Mouse (Mus musculus) heart, embryonic 13.5 days (tissue): ENCODE results near the gene Rhot2. TPM values are rescaled to one million over a fixed set of nuclear protein-coding genes. Genes with fewer than 3 reads are reported as not detected.
A peak's percentile ranks its signal among the peaks of the same experiment; 100 is the strongest.
"Not testable (repeated sequence)": the region's sequence is repeated elsewhere in the genome, so short reads cannot be mapped to it uniquely, and the experiment has no call there.

Experiments
- ATAC-seq: fragments of 200-750 bp; cut with Nextera tagmentation; 2 replicates; pipeline ENCODE4 v1.8.0; 2017; ENCODE audit warnings: moderate TSS enrichment; ENCODE audit not compliant: insufficient number of reproducible peaks, low FRiP score, low TSS enrichment; ENCODE audit errors: extremely low read depth
- H3K27ac ChIP-seq: fragments of 300-500 bp; sonication (generic); replicated peaks from 2 replicates; pipeline ENCODE4 v1.5.1; 2015; ENCODE audit warnings: moderate library complexity, mild to moderate bottlenecking, inconsistent platforms
- H3K27me3 ChIP-seq: fragments of 300-500 bp; sonication (generic); replicated peaks from 2 replicates; pipeline ENCODE4 v1.6.1; 2015; ENCODE audit warnings: mild to moderate bottlenecking, inconsistent platforms
- H3K36me3 ChIP-seq: fragments of 300-500 bp; sonication (generic); 2 replicates; pipeline ENCODE4 v1.6.1; 2015; ENCODE audit warnings: mild to moderate bottlenecking, inconsistent platforms
- H3K4me1 ChIP-seq: fragments of 300-500 bp; sonication (generic); 2 replicates; pipeline ENCODE4 v1.6.1; 2015; ENCODE audit warnings: inconsistent platforms
- H3K4me2 ChIP-seq: fragments of 300-500 bp; sonication (generic); 2 replicates; pipeline ENCODE4 v1.6.1; 2015; ENCODE audit warnings: inconsistent platforms, mild to moderate bottlenecking, moderate library complexity
- H3K4me3 ChIP-seq: fragments of 300-500 bp; sonication (generic); 2 replicates; pipeline ENCODE4 v1.5.1; 2015; ENCODE audit warnings: moderate library complexity, mild to moderate bottlenecking, inconsistent platforms
- H3K9ac ChIP-seq: fragments of 300-500 bp; sonication (generic); 2 replicates; pipeline ENCODE4 v1.6.1; 2015; ENCODE audit warnings: inconsistent platforms, mild to moderate bottlenecking, moderate library complexity
- H3K9me3 ChIP-seq: fragments of 300-500 bp; sonication (generic); 2 replicates; pipeline ENCODE4 v1.6.1; 2016; ENCODE audit warnings: inconsistent platforms
- WGBS: fragments of 180-500 bp; shearing (Covaris S2); methylation state at CpG from one replicate; pipeline ENCODE4 v1.1.7; 2015; ENCODE audit warnings: mixed read lengths; 5-methylcytosine and 5-hydroxymethylcytosine counted together
- polyA plus RNA-seq: library from polyadenylated mRNA; unstranded; fragments of >200 nt; fragmentation: Nextera tagmentation; extraction: Ambion mirVana; gene quantifications from 2 replicates; pipeline ENCODE4 v1.2.1, GENCODE M21; 2015

Gene Rhot2
- polyA plus RNA-seq, 1 experiment from 2014 or later: 18.3 TPM

DNA sequence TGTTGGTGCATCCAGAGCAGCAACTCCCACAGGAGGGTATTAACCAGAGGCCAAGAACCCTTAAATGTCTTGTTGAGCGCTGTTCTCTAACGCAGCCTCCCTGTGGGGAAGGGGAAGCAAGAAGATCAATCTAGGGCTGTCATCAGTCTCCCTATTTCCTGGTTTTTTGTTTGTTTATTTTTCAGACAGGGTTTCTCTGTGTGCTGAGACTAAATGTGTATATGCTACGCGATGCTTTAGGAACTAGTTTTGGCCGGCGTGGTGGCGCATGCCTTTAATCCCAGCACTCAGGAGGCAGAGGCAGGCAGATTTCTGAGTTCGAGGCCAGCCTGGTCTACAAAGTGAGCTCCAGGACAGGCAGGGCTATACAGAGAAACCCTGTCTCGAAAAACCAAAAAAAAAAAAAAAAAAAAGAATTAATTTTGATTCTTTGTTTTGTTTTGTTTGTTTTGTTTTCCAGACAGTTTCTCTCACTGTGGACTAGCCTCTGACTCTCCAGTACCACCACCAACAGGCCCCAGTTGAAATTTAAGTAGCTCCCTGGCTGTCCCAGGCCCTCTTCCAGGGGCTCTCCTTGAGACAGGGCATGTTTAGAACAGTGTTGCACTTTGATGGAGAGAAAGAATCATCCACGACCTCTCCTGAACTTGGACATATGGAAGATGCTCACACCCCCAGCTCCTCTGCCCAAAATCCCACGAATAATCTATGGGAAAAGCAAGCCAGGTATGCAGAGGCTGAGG is 28.9 kb upstream of the Rhot2 start:
- Histone ChIP-seq H3K4me3 (peak overlapping the region; percentile 64), H3K9ac (peak overlapping the region; percentile 84), H3K27ac (peak overlapping the region; percentile 95), H3K4me2 (peak overlapping the region; percentile 95), H3K36me3 (peaks cover 11% of the 10 kb centered on the region), H3K27me3 (no peaks in the 10 kb centered on the region), H3K9me3 (no peaks in the 10 kb centered on the region), H3K4me1 (peaks cover 31% of the 10 kb centered on the region)
- ATAC-seq: no peak
- 71% methylated on average over 11 of the region's 11 CpGs for WGBS

DNA sequence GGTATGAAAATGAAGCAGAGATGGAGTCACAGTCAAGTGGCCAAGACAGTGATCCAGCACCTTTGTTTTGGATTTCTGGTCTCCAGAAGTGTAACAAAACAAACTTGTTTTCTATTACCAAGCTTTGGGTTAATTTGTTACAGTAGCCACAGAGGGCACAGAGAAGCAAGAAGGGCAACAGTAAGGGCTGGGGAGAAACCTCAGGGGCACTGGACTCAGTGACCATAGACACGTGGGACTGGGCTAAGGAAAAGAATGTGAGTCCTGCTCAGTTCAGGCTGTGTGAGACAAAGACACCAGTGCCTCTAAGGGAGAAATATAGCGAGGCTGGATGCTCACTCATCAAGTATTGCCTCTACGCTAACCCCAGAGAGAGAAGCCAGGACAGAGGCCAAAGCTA is 28.0 kb upstream of the Rhot2 start:
- WGBS: 73% methylated on average over 3 of the region's 3 CpGs

DNA sequence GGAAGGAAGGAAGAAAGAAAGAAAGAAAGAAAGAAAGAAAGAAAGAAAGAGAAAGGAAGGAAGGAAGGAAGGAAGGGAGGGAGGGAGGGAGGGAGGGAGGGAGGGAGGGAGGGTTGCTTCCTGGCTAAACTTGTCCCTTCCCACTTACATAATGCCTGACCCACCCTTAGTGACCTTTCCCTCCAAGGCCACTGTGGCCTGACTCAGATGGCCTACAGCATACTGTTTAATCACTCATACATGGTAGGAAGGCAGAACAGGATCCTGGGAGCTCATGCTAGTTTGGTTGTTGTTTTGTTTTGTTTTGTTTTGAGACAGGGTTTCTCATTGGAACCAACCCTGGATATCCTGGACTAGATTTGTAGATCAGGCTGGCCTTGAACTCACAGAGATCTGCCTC is 26.9 kb upstream of the Rhot2 start:
- H3K27me3 ChIP-seq, ATAC-seq, H3K36me3 ChIP-seq, H3K9me3 ChIP-seq, H3K9ac ChIP-seq, H3K4me2 ChIP-seq, H3K4me3 ChIP-seq, H3K27ac ChIP-seq: not testable (repeated sequence)
- peaks cover 41% of the 10 kb centered on the region for H3K4me1 ChIP-seq

More for the DNA sequence above, 28.0 kb upstream of the Rhot2 start:
- H3K27ac ChIP-seq: no peak overlapping the region
- no peak overlapping the region for H3K4me3 ChIP-seq
- ATAC-seq: no peak
- no peaks in the 10 kb centered on the region for H3K9me3 ChIP-seq
- H3K4me1 ChIP-seq: peaks cover 36% of the 10 kb centered on the region
- no peak overlapping the region for H3K9ac ChIP-seq
- no peak overlapping the region for H3K4me2 ChIP-seq
- H3K27me3 ChIP-seq: no peaks in the 10 kb centered on the region
- peaks cover 2% of the 10 kb centered on the region for H3K36me3 ChIP-seq

DNA sequence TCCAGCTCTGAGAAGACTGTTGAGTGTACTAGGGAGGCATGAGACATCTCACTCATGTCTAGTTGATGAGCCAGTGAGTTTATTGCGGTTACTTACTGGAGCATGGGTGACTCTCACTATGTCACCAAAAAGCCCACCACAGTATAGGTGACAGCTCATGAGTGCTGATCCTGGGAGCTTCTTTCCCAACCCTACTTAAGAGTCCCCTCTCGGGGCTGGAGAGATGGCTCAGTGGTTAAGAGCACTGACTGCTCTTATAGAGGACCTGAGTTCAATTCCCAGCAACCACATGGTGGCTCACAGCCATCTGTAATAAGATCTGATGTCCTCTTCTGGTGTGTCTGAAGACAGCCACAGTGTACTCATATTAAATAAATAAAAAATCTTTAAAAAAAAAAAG is 25.3 kb upstream of the Rhot2 start:
- H3K9me3 ChIP-seq: no peaks in the 10 kb centered on the region
- 76% methylated on average over 2 of the region's 2 CpGs for WGBS
- no peak overlapping the region for H3K4me2 ChIP-seq
- no peak overlapping the region for H3K9ac ChIP-seq
- peaks cover 41% of the 10 kb centered on the region for H3K4me1 ChIP-seq
- no peak overlapping the region for H3K27ac ChIP-seq
- no peaks in the 10 kb centered on the region for H3K27me3 ChIP-seq
- H3K36me3 ChIP-seq: peaks cover 5% of the 10 kb centered on the region
- no peak overlapping the region for H3K4me3 ChIP-seq
- no peak for ATAC-seq

DNA sequence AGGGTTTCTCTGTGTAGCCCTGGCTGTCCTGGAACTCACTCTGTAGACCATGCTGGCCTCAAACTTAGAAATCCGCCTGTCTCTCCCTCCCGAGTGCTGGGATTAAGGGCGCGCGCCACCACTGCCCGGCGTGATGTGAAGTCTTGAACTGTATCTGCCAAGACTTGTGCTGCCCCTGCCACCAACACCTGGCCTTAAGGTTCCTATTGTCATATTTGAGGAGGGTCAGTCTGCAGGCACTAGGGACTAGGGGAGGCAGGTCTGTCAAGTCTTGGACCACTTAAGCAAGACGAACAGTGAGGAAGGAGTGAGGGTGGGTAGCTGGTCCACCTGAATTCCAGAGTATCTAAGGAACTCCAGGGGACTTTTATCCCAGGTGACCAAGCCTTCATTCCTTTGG is 24.8 kb upstream of the Rhot2 start:
- ATAC-seq: no peak
- H3K36me3 ChIP-seq: peaks cover 10% of the 10 kb centered on the region
- no peak overlapping the region for H3K4me2 ChIP-seq
- no peak overlapping the region for H3K9ac ChIP-seq
- H3K4me3 ChIP-seq: no peak overlapping the region
- H3K27ac ChIP-seq: no peak overlapping the region
- 83% methylated on average over 8 of the region's 8 CpGs for WGBS
- no peaks in the 10 kb centered on the region for H3K27me3 ChIP-seq
- peaks cover 39% of the 10 kb centered on the region for H3K4me1 ChIP-seq
- H3K9me3 ChIP-seq: no peaks in the 10 kb centered on the region

DNA sequence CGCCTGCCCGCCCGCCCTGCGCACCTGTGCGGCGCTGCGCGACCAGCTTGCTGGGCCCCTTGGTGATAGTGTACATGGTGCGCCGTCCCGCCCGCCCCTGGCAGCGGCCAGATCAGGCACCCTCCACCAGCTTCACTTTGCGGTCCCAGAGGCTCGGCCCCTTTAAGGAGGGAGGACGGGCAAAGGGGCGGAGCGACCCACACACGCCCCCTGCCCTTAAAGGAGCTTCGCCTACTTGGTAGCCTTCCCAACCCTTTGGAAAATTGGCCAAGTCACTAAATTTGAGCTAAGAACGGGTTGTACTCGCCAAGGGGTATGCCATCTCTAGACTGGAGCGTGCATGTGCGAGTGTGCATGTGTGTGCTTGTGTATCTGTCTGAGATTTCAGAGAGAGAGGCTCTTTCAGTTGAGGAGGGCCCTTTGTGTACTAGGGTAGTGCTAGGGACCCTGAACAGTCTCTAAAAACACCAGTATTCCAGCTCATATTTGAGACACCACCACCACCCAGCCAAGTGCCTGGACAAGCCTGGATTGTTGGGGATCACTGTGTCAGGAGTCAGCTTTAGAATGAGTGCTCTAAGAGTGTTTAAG is 24.0 kb upstream of the Rhot2 start, which contains the start of gene Mcrip2:
TSS of gene Mcrip2 (minus strand) at position 164 of the 591 bp plus-strand sequence.
- under 1% methylated on average over 24 of the region's 24 CpGs for WGBS
- H3K4me1 ChIP-seq: peaks cover 31% of the 10 kb centered on the region
- H3K27ac ChIP-seq: peak within 1 kb of the TSS; percentile 93
- no peaks in the 10 kb centered on the region for H3K9me3 ChIP-seq
- H3K4me3 ChIP-seq: peak within 1 kb of the TSS; percentile 76
- H3K27me3 ChIP-seq: no peaks in the 10 kb centered on the region
- H3K9ac ChIP-seq: peak within 1 kb of the TSS; percentile 93
- peak within 1 kb of the TSS; percentile 77 for H3K4me2 ChIP-seq
- peak; percentile 71 for ATAC-seq
- peaks cover 18% of the 10 kb centered on the region for H3K36me3 ChIP-seq

DNA sequence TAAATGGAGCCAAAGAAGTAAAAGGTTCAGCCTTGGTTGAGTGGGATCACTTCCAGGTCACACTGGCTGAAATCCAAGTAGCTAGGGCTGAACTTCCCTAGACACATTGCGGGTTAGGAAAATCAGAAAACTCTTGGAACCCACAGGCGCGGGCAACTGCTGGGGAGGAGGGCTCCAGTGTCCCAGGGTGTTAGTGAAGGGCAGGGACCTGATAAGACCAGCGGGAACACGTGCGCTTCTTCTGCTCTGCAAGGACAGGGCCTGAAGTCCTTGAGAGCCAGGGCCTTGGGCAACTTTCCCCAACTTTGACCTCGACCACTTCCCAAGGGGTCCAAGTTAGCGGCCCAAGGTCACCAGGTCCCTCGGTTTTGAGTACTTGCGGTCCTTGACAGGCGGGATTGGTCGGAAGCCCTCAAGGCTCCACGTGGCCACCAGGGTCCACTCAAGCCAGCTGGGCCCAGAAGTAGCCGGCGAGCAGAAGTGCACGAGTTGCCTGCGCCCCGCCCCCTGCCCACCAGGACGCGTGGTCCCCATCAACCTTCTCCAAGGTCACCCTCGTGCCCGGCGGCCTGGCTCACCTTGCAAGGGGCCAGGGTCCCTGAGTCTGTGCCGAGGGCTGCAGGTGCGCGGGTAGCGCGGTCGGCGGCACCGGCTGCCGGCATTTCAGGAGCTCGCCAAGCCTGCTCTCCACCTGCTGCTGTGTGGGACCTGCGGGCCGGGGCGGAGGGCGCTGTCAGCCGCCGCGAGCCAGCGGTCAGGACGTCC is 23.4 kb upstream of the Rhot2 start:
- Histone ChIP-seq H3K27me3 (no peaks in the 10 kb centered on the region), H3K27ac (peak overlapping the region; percentile 93), H3K9me3 (no peaks in the 10 kb centered on the region), H3K4me2 (peak overlapping the region; percentile 77), H3K4me1 (peaks cover 31% of the 10 kb centered on the region), H3K4me3 (peak overlapping the region; percentile 76), H3K36me3 (peaks cover 22% of the 10 kb centered on the region), H3K9ac (peak overlapping the region; percentile 93)
- no peak; the same call in 1 of the 2 replicates for ATAC-seq
- under 1% methylated on average over 42 of the region's 42 CpGs for WGBS

DNA sequence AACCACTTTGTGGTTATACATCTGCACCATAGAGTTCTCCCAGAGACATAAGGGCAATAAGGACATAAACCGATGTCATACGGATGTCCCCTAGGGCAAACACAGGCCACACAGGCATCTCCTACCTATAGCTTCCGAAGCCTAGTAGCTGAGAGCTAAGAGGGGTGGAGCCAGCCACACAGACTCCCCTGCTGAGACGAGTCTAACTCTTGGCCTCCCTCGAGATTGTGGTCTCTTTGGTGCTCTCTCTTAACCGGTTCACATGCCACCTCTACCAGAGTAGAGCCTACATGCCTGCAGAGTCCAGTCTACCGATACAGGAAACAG is 22.8 kb upstream of the Rhot2 start:
- Histone ChIP-seq H3K4me3 (peak overlapping the region; percentile 76), H3K9me3 (no peaks in the 10 kb centered on the region), H3K36me3 (peaks cover 28% of the 10 kb centered on the region), H3K9ac (peak overlapping the region; percentile 93), H3K27ac (peak overlapping the region; percentile 93), H3K4me2 (peak overlapping the region; percentile 77), H3K27me3 (no peaks in the 10 kb centered on the region), H3K4me1 (peaks cover 31% of the 10 kb centered on the region)
- 12% methylated on average over 7 of the region's 7 CpGs for WGBS
- ATAC-seq: no peak

DNA sequence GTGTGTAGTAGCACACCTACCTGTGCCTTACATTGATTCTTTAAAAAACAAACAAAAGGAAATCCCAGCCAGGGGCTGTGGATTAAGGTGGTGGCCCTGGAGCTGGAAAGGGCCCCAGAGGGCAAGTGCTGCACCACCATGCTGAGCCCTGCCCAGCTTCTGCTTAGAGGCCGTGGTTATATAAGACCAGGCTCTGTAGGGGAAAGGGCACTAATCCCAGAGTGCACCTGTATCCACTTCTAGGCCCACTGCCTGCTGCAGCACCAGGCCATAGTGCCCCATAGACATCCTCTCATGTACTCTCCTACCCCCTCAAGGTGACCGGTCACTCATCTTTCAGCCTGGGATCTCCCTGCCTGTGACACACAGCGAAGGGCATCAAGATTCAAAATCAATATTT is 21.5 kb upstream of the Rhot2 start:
- Histone ChIP-seq H3K9me3 (no peaks in the 10 kb centered on the region), H3K9ac (peak overlapping the region; percentile 93; the same call in 1 of the 2 replicates), H3K4me3 (peak overlapping the region; percentile 76), H3K36me3 (peaks cover 28% of the 10 kb centered on the region), H3K27ac (no peak overlapping the region), H3K4me1 (peaks cover 39% of the 10 kb centered on the region), H3K27me3 (no peaks in the 10 kb centered on the region), H3K4me2 (peak overlapping the region; percentile 77)
- 95% methylated on average over 3 of the region's 3 CpGs for WGBS
- ATAC-seq: no peak

DNA sequence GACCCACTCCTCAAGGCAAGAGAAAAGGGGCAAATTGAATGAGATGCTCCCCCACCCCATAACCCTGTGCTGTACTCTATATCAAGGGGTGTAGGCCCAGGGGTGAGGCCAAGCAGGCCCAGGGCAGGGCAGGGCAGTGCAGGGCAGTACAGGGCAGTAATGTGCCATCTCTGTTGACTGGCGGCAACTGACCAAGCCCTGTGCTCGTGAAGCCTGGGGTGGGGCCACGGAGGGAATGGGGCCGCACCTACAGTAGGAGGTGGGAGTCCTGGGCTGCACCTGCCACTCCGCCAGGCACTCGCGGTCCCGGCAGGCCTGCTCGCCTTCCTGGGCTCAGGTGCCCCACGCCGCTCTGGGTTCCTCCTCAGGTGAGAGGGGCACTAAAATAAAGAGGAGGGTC is 20.6 kb upstream of the Rhot2 start:
- WGBS: 87% methylated on average over 11 of the region's 11 CpGs
- no peak overlapping the region for H3K4me3 ChIP-seq
- no peak overlapping the region for H3K27ac ChIP-seq
- peaks cover 47% of the 10 kb centered on the region for H3K4me1 ChIP-seq
- ATAC-seq: no peak
- H3K9me3 ChIP-seq: no peaks in the 10 kb centered on the region
- H3K4me2 ChIP-seq: no peak overlapping the region
- no peaks in the 10 kb centered on the region for H3K27me3 ChIP-seq
- 0 out of 2 replicates have a peak overlapping the region, but pooled peaks have one; percentile 1 for H3K9ac ChIP-seq
- H3K36me3 ChIP-seq: peaks cover 28% of the 10 kb centered on the region

DNA sequence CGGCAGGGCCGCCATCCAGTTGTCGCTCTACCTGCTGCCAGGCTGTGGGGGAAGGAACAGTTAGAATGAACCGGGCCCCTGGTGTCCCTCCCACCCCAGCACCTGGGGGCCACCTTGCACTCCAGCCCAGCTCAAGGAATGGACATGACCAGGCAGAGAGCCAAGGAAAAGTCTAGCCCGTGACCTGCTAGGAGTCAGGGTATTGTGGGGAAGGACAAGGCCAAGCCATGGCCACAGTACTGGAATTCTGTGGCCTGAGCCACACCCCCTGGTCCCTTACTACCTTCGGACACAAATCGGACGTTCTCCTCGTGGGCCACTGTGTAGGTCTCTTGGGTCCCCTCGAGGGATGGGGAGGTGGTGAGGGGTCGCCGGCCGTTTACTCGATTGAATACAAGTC is 19.7 kb upstream of the Rhot2 start:
- 89% methylated on average over 14 of the region's 14 CpGs for WGBS
- Histone ChIP-seq H3K9me3 (no peaks in the 10 kb centered on the region), H3K27me3 (no peaks in the 10 kb centered on the region), H3K36me3 (peaks cover 28% of the 10 kb centered on the region), H3K27ac (no peak overlapping the region), H3K9ac (no peak overlapping the region), H3K4me2 (no peak overlapping the region), H3K4me1 (peaks cover 47% of the 10 kb centered on the region), H3K4me3 (no peak overlapping the region)
- ATAC-seq: no peak
